Mouse (Mus musculus) ES-CJ7 (cell line): ENCODE measurements at regions not wholly inside any gene's neighbourhood (a gene's known extent, or its start where the extent isn't known, plus 50 kb on each side); places are given as distances from the start of the nearest gene placed in this dataset.

Source experiments
- DNase-seq: peaks from one replicate; pipeline ENCODE4 v3.0.0; 2011; ENCODE audit warnings: low read depth, low spot score

GRCm38 (mm10) chr9:47438976-47439375, 91.0 kb upstream of the Cadm1 start:
- DNase-seq, result no peak

GRCm38 (mm10) chr9:47439506-47439905, 90.5 kb upstream of the Cadm1 start:
- no peak for DNase-seq

GRCm38 (mm10) chr9:47440128-47440527, 89.8 kb upstream of the Cadm1 start:
- DNase-seq, result peak; percentile 56

- no peak for DNase-seq
Measured at GRCm38 (mm10) chr9:47441155-47441554, 88.8 kb upstream of the Cadm1 start.

GRCm38 (mm10) chr9:47444168-47444567, 85.8 kb upstream of the Cadm1 start:
- no peak for DNase-seq

GRCm38 (mm10) chr9:47444752-47445151, 85.2 kb upstream of the Cadm1 start:
- no peak for DNase-seq

- no peak for DNase-seq
Measured at GRCm38 (mm10) chr9:47445332-47445731, 84.6 kb upstream of the Cadm1 start.

GRCm38 (mm10) chr9:47452752-47453151, 77.2 kb upstream of the Cadm1 start:
- DNase-seq, result no peak

- no peak for DNase-seq
Measured at GRCm38 (mm10) chr9:47458721-47459418, 71.1 kb upstream of the Cadm1 start.

GRCm38 (mm10) chr9:47459461-47460049, 70.4 kb upstream of the Cadm1 start:
- no peak for DNase-seq

- no peak for DNase-seq
Measured at GRCm38 (mm10) chr9:47460241-47460640, 69.7 kb upstream of the Cadm1 start.

GRCm38 (mm10) chr9:47461915-47462314, 68.1 kb upstream of the Cadm1 start:
- no peak for DNase-seq

- DNase-seq, result no peak
Measured at GRCm38 (mm10) chr9:47466767-47467166, 63.2 kb upstream of the Cadm1 start.

GRCm38 (mm10) chr9:47467815-47468214, 62.2 kb upstream of the Cadm1 start:
- DNase-seq, result no peak

- no peak for DNase-seq
Measured at GRCm38 (mm10) chr9:47469576-47469975, 60.4 kb upstream of the Cadm1 start.

GRCm38 (mm10) chr9:47470741-47471140, 59.2 kb upstream of the Cadm1 start:
- DNase-seq, result no peak

GRCm38 (mm10) chr9:47471767-47472420, 58.1 kb upstream of the Cadm1 start:
- DNase-seq, result no peak

- no peak for DNase-seq
Measured at GRCm38 (mm10) chr9:47473776-47474365, 56.1 kb upstream of the Cadm1 start.

- DNase-seq, result no peak
Measured at GRCm38 (mm10) chr9:47474776-47475175, 55.2 kb upstream of the Cadm1 start.

GRCm38 (mm10) chr9:47477889-47478288, 52.1 kb upstream of the Cadm1 start:
- DNase-seq, result no peak
